Mouse (Mus musculus) lung, postnatal 25 days (tissue): ENCODE measurements around the gene Prr29.
A peak's percentile ranks its signal among the peaks of the same experiment; 100 is the strongest.
"Not testable (repeated sequence)": the region's sequence is repeated elsewhere in the genome, so short reads cannot be mapped to it uniquely, and the experiment has no call there.

ENCODE experiments used
- DNase-seq: peaks from one replicate; pipeline ENCODE4 v3.0.0; 2022; ENCODE audit warnings: low spot score

Gene Prr29

DNA sequence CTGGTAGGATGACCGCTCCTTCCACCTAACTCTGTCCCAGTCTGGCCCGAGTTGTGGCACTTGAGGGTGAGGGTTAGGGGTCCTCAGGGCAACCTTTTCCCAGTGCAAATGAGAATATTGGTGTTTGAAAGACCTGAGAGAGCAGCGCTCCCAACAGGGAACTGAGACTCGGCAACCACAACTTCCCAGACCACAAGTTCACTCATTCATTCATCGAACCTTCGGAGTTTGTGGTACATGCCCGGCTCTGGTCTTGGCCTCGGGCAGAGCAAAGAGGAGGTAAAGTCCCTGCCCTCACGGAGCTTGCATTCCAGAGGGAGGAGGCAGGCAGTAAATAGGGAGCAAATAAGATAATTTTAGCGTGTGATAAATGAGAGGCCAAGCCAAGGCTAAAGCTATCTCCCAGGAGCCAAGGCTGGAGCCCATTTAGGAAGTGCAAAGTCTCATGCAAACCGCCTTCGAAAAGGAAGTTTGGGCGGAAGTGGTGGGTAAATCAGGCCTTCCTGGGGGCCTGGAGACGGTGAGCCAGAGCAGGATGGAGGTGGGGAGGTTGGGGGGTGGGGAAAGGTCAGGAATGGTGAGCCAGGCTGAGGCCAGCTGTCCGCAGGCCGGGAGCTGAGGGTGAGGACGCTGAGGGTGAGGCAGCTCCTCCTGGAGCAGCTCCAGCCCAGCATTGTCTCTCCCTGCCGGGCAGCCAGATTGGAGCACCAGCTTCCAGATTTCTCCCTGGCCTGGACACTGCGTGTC is 9.7 kb upstream of the Prr29 start:
- DNase-seq, result peak; percentile 24

DNA sequence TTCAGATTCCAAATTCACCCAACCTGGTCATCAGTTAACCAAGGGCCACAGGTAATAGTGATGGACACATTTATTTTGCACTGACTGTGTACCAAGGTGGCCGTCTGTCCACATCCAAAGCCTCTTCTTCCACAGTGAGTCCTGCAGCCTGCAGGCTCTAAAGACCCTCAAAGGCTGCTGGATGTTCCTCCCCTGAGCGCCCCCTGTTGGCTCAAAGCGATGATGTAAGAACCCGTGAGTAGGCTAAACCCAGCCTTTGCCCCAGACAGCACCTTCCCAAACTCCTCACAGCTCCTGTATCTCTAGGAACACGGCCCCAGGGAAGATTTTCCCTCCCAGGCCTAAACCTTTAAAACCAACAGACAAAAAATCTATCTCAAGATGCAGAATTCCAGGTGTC is 5.9 kb upstream of the Prr29 start:
- DNase-seq, result no peak

DNA sequence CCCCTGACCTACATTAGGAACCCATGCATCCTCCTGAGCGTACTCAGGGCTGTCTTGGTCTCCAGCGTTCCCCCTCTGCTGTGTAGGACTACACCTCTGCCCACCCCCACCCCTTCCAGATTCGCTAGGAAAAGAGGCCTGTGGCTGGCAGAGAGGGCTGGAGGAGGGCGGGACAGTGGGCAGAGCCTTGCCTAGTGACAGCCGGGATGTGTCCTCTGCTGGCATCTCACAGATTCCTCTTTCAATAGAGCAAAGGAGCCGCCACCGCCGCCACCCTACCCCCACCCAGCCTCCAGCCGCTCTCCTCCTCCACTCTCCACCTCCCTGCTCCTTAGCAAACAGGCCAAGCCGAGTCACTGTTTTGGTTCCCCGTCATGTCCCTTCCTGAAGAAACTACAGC is 560 bp upstream of the Prr29 start:
- no peak for DNase-seq

DNA sequence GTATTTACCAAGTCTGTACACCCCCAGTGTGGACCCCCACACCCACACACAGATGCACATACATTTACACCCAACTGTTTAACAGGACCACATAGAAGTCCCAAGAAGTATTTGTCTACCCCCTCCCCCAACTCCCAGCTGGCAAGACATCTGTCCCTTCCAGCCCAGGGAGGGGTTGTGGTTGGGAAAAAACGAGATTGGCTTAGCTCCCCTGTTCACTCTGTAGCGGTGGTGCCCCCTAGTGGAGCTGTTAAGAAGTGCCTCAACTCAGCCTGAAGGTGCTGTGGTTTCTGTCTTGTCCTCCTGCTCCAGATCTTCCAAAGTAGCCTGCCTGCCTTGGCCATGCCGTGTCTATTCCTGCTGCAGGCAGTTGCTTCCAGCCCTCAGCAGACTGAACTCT is 1.0 kb downstream of the Prr29 start:
- DNase-seq, result peak; percentile 74

DNA sequence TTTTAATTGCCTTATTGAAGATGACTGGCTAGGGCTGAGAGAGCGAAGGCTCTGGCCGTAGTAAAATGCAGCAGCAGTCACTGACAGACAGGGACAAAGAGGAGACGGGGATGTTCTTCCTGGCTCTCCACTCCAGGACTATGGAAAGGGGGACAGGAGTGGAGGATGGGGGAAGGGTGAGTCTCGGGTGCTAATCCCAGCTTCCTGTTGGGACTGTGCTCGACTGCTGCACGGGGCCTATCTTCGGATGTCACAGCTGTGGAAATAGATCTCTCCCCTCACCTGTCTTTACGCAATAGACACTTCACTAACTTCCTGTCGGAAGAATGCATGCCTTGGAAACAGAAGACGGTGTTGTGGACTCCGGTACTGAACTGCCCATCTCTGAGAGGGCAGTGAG is 8.7 kb downstream of the Prr29 start:
- no peak for DNase-seq

DNA sequence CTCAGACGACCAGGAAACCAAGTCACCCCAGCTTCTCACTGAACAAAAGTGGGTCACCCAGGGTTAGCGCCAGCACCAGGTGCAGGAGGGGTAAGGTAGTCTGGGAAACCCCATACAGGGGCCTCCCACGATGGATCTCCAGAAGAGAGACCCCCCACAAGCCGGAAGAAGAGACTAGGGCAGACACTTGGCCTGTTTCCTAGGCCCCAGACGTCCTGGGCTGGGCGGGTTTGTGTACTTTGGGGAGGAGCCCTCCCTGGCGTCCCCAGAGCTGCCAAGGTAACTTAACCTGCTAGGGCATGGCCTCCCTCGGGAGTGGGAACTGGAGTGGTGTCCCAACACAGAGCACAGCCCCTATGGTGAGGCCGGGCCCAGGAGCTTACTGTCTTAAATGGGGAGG is 9.3 kb downstream of the Prr29 start:
- DNase-seq, result peak; percentile 49

DNA sequence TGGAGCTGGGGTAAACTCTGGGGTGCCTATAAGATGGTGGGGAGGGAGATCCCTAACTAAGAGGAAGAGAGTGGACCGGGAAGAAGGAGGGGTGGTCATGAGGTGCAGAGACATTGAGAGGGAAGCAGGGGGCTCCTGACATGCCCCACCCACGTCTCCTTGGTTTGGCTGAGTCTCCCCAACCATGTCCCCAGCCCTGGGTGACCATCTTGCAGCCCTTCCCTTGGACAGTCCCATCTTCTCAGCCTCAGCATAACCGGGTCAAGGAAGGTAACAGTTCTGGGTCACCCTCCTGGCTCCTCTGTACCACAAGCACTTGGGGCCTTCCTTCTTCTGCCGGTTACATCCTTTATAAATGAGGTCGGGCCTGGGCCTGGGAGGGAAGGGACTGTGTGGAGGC is 9.7 kb downstream of the Prr29 start:
- DNase-seq, result no peak

DNA sequence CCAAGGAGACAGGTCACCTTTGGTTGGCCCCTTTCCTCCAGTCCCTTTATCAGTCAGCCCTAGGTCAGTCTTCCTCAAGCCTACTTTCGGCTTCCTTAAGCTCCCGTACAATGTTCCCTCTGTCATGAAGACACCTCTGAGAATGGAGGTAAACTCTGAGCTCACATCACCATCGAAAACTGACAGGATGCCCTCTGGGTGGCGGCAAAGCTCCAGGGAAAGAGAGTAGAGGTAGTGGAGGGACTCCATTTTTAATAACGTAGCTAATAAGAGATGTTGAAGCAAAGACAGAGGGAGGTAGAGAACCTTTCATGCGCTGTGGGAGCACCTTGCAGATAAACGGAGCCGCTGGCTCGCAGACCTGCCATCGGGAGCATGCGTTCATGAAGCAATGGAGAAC is 15.7 kb downstream of the Prr29 start:
- DNase-seq, result no peak

DNA sequence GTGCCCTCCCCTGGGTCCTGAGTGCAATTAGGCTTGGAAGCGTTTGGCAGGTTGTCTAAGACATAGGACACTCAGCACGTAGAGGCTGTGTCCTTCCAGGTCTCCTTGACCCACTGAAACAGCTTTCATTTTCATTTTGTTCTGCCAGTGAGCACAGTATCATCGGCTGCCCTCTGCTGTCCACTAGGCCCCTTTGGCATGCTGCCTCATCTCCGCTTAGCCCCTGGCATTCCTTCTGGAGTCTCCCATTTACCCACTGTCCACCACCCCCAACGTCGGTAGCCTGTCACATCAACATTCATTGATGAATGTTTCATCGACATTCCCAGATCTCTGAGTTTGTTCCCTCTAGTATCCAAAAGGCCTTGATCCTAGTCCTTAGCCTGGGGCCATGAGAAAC is 16.6 kb downstream of the Prr29 start:
- peak; percentile 63 for DNase-seq

DNA sequence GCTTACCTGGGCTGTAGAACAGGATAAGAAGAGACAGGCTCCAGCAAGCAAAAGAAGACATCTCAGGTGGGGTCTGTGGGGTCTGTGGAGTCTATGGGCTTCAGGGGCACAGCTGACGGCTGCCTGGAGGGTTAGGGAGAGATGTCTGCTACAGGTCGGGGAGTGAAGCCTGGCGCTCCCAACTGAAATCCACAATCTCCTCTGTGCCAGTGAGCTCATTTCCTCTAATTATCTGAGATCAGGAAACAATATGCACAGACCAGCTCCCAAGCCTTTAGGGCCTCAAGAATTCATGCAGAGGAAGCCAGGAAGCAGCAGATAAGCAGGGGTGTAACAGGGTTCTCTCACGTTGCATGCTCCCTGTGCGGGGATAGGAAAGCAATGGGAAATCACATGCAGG is 17.2 kb downstream of the Prr29 start:
- DNase-seq, result peak; percentile 77

DNA sequence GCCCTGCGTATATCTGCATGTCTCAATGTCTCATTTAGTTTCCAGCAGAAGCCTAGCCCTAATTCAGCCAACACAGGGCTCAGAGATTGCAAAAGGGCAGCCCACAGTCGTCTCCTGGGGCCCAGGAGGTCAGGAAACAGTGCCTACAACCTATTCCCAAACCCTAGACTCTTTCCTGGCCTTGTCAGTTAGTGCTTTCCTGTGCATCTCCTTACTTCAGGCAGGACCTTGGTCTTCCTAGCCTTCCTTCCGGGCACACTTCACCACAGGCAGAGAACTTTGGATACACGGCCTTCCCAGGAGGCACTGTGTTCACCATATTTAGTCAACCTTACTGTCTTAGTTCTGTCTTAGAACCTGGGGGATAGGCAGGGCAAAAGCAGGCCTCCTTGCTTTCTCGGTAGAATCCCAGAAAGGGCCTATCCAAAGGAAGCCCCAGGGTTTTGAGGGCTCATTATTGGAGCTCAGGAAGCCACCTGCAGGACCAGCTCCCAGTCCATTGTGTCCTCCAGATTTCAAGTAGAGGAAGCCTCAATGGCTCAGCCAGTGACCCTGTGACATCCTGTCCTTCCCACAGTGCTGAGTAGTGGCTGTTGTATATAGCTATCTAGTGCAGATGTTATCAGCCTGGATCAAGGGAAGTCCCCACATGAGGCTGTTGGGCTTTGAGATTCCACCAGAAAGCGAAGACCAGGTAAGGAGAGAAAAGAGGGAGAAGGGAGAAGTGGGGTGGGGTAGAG is 17.9 kb downstream of the Prr29 start:
- DNase-seq, result no peak

DNA sequence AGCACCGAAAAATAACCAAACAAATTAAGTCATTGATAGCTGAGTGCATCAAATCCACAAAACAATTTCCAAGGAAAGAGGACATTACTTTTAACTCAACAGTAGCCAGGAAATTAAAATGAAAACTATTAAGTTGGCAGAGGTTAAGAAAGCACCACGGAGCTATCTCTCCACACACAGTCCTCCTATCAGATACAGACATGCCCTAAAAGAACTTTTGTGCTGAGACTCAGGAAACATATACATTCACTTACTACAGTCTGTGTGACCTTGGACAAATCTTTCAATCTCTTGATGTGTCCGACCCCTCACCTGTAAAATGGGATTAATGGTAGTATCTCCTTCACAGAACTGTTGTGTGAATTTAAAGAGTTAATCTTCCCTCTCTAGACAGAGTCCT is 21.1 kb downstream of the Prr29 start:
- no peak for DNase-seq

DNA sequence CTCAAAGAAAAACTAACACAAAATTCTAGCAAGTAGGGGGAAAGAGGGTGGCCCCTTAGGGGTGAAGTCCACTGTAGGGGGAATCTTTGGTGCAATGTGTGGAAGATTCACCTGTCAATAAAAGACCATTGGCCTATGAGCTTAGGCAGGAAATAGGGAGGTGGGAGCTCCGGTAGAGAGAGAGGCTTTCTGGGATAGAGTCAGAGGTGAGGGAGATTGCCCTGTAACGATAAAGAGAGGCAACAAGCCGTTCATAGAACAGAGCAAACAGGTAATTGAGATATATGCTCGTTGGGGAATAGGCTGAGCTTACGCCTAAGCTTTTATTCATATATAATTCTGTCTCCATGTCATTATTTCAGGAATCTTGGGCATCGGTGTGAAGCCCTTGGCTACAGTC is 21.7 kb downstream of the Prr29 start:
- no peak for DNase-seq

DNA sequence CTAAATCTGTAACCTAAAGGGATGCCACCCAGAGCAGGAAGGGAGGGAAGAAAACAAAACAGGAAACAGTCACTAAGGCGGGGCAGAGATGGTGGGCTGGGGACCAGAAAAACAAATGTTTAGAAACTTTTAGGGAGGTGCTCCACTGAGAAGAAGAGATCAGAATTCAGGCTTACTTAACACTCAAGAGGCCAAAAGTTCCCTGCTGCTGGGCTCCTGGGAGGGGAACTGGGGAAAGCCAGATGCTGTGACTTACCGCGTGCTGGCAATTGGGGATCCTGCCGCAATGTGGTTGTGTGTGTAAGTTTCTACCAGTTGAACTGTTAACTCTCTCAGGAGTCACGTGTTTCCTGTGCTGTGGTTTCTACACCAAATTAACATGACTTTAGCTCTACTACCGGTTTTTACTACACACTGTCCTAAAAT is 22.5 kb downstream of the Prr29 start, which contains the start of gene Icam2:
Gene Icam2, minus strand, starts transcription at position 285 of the 426 bp plus-strand sequence.
- DNase-seq, result peak; percentile 59

DNA sequence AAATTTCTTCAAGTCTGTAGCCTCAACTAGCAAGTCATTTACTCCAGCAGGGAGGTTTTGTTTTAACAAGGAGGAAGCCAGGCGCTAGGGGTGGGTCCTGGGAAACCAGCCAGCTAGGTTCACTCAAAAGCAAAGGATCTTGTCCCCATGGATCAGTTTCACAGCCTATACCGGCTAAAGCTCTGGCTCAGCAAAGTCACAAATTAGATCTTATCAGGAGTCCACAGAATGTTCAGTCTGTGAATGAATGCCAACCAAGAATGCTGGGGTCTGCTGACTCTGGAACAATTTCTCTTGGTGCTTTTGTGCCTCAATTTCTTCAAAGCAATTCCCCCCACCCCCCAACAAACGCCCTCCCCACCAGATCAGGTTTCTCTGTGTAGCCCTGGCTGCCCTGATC is 24.3 kb downstream of the Prr29 start:
- DNase-seq, result peak; percentile 36

DNA sequence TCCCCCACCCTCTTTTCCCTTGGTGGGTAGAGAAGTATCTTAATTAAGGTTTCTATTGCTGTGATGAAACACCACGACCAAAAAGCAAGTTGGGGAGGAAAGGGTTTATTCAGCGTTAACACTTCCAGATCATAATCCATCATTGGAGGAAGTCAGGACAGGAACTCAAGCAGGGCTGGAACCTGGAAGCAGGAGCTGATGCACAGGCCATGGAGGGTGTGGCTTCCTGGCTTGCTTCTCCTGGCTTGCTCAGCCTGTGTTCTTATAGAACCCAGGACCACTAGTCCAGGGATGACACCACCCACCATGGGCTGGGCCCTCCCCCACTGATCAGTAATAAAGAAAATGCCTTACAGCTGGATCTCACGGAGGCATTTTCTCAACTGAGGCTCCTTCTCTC is 25.5 kb downstream of the Prr29 start:
- peak; percentile 51 for DNase-seq

DNA sequence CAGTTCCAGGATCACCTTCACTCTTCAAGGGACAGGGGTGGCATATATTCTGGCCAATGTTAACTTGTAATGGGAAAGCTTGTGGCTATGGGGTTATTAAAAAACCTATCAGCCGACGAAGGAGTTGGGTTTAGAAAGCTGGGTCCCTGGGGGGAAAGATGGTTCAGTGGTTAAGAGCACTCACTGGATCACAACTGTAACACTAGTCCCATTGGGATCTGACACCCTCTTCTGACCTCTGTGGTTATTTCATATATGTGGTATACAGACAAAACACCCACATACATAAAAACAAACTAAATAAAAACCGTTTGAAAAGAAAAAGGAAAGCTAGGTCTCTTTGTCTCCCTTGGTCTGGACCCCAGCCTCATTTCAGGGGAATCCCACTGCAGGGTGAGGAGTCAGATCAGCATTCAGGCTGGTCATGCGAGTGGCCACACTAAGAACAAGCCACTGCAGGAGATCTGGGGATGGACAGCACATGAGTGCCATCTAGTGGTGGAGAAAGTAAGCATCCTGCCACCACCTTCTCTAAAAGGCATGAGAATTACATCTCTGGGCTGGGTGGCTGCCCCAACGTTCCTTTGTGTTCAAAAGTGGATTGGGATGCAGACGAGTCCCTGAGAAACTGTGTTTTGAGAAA is 26.4 kb downstream of the Prr29 start:
- peak; percentile 85 for DNase-seq

DNA sequence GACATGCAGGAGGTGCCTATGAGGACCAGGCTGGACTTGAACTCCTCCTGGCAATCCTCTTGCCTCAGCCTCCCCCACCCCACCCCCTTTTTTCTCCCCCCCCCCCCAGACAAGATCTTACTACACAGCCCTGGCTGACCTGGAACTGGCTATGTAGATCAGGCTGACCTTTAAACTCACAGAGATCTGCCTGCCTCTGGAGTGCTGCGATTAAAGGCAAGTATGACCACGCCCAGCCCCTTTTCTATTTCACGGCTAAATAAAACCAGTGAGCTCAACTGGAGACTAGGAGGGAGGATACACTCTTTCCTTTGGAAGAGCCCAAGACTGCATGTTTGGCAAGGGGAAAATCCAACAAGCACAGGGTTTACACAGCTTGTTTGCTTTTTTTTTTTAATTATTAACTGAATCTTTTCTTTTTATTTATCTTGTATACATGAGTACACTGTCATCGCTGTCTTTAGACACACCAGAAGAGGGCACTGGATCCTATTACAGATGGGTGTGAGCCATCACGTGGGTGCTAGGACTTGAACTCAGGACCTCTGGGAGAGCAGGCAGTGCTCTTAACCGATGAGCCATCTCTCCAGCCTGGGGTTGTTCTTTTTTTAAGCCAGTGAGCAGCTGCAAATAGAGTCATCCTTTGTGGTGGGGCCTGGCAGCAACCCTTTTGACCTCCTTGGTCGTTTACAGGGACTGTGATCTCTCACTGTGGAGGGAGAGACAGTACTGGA is 27.5 kb downstream of the Prr29 start:
- DNase-seq, result no peak

DNA sequence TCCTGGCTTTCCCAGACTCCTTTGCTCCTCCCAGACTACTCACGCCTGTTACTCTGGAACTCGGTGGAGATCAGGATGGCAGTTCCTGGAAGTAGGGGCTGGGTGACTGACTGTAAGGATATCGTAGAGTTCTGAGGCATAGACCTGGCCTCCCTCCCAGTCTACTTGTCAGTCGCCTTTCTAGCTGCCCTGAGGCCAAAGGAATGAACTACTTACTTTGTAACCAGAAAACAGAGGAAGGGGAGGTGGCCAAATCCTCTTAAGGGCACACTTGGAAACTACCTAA is 28.0 kb downstream of the Prr29 start:
- DNase-seq, result no peak

DNA sequence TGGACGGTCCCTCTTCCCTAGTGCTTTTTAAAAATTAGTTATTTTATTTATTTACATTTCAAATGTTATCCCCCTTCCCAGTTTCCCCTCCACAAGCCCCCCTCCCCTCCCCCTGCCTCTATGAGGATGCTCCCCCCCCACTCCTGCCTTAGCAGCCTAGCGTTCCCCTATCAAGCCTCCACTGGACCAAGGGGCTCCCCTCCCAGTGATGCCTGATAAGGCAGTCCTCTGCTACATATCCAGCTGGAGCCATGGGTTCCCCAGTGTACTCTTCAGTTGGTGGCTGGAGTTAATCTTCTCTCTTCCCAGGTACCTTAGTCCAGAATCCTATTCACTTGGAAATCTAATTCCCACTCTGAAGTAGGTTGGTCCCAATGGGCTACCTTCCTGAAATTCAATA is 28.8 kb downstream of the Prr29 start:
- not testable (repeated sequence) for DNase-seq

DNA sequence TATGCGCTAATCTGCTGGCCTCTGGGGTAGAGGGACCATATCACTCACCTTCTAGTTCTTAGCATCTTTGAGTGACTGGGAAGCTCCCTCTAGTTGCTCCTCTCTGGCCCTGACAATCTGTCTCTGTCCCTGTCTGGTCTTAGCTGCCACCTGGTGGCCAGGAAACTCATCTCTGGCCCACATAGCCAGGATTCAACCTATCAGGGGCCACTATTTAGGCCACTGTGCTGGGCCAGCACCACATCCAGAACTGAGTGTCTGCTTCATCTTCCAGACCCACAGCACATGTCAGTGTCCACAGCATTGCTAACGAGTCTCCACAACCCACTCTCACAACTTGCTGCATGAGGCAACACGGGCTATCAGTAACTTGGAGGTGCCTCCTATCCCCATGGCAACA is 32.4 kb downstream of the Prr29 start:
- DNase-seq, result no peak

DNA sequence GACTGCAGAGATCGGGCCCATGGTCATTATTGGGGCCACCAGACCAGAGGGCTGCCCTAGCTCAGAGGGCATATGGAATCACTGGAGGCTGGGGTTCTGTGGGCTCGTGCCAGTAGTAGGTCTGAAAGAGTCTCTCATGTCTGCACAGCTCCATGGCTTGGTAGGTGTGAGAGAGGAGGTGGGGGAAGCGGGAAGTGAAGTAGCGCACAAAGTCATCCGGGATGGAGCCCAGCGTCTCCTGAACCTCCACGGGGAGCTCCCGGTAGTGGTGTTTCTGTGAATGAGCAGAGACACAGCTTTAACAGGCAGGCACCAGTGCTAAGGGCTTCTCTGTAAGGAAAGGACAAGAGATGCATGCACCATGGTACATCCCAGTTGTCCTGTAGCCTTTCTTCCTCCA is 33.2 kb downstream of the Prr29 start:
- DNase-seq, result no peak

DNA sequence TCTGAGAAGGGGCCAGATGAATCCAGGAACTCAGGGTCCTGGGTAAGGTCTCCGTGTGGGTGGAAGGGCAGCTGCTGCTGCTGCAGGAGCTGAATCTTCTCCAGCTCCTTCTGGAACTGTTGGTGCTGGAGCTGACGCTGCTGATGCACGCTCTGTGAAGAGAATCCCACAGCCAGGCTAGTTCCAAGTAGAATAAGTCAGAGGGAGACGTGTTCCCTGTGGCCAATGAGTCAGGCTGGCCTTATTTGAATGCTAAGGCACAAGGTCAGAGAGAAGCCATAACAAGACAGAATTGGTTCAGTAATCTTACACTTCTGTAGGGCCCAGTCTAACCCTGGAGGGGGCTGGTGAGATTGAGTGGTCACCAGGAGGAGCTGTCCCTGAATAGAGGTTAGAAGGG is 44.7 kb downstream of the Prr29 start:
- DNase-seq, result no peak
